Mouse (Mus musculus): ENCODE data around the gene Ppm1b. TPM values are rescaled to one million over a fixed set of nuclear protein-coding genes. Genes with fewer than 3 reads are reported as not detected.
"Not testable (repeated sequence)": the region's sequence is repeated elsewhere in the genome, so short reads cannot be mapped to it uniquely, and the experiment has no call there.

Ppm1b gene
- 100 to 1,000 TPM in 11 of 26 experiments, 10 to 100 TPM in 15; 73.5 to 237 (median 94.7) TPM for total RNA-seq (2018; cell fraction: chromatin; rRNA removed)
- 10 to 100 TPM; 37.1 to 63.5 (median 41.8) TPM for total RNA-seq (2018; cell fraction: cytosol; rRNA removed)
- 100 to 1,000 TPM in 4 of 26 experiments, 10 to 100 TPM in 22; 56.0 to 179 (median 72.0) TPM for total RNA-seq (2018; cell fraction: nucleus; rRNA removed)
- 21.6 to 28.9 TPM (median 27.6 TPM) in 3 replicates for polyA plus RNA-seq (2018)

DNA sequence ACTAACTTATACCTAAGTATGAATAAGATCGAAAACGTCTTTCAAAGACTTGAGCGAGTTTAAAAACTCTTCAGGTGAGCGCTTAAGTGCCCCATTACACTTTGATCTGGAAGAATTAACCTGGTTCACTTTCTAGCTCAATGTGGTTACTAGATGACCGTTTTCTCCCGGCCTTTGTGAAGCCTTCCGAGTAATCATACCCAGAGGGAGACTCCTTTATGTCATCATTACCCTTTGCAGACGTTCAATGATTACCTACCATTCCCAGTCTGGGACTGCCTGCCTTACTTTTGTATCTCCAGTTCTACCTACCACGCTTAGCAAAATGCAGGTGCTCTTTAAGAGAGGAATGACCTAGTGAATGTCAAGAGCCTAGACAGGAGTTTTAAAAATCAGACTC is at the start of gene Ppm1b:
Gene Ppm1b (plus strand): TSS at position 301 of the 400 bp plus-strand sequence.
- Histone ChIP-seq H3K27ac (peak within 1 kb of the TSS; percentile 66), H3K36me3 (ENCODE audit: inconsistent target) (no peaks in the 10 kb centered on the region), H3K4me3 (ENCODE audit: inconsistent target) (peak within 1 kb of the TSS; percentile 73), H3K79me2 (ENCODE audit: inconsistent target) (peaks cover 30% of the 10 kb centered on the region)
- WGBS (ENCODE audit: missing documents), result 35% methylated on average over 9 of the region's 9 CpGs

DNA sequence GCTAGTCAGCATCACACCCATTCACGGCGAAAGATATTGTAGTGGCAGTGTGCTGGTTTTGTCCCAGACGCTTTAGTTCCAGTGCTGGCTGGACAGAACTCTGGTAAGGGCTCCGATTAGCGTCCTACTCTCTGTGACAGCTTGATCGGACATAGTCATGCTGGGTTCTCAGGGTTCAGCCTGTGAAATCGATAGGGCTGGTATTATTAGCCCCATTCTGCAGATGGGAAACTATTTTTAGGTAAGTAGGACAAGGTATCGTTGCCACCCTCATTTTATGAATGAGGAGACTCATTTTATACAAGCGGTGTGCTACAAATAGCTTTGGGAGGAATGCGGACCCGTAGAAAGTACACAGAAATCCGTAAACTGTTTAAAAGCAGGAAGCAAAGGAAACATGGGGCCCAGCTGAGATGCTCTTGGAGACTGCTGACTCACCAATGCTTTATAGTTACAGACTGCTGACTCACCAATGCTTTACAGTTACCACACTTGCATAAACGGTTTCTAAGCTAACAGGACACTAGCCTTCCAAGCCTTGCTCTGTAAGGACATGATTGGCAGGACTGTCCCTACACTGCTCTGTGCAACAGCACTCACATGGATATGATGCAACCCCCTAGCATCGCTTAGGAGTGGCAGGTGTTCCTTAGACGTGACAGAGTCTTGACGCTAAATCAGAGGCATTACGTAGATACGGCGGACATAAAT is 34.7 kb upstream of the Ppm1b start:
- Histone ChIP-seq H3K27ac (no peak overlapping the region), H3K79me2 (ENCODE audit: inconsistent target) (no peaks in the 10 kb centered on the region), H3K36me3 (ENCODE audit: inconsistent target) (no peaks in the 10 kb centered on the region), H3K4me3 (ENCODE audit: inconsistent target) (no peak overlapping the region)
- 64% methylated on average over 18 of the region's 19 CpGs for WGBS (ENCODE audit: missing documents)

DNA sequence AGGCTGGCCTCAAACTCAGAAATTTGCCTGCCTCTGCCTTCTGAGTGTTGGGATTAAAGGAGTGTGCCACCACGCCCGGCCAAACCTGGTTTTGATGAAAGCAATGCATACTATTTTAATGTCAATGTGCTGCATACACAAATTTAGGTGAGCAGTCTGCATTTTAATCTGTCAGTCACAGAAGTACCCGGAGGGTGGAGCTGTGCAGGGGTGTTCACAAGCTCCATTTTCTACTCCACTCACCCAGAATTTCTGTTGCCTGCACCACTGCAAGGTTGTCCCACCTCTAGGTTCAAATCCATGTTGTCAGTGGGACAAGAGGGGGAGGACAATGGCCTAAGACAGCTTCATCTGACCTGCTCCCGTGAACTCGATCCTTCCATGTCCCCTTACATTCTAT is 31.8 kb upstream of the Ppm1b start:
- Histone ChIP-seq H3K36me3 (ENCODE audit: inconsistent target) (no peaks in the 10 kb centered on the region), H3K4me3 (ENCODE audit: inconsistent target) (no peak overlapping the region), H3K27ac (no peak overlapping the region), H3K79me2 (ENCODE audit: inconsistent target) (no peaks in the 10 kb centered on the region)
- 95% methylated on average over 5 of the region's 5 CpGs for WGBS (ENCODE audit: missing documents)

DNA sequence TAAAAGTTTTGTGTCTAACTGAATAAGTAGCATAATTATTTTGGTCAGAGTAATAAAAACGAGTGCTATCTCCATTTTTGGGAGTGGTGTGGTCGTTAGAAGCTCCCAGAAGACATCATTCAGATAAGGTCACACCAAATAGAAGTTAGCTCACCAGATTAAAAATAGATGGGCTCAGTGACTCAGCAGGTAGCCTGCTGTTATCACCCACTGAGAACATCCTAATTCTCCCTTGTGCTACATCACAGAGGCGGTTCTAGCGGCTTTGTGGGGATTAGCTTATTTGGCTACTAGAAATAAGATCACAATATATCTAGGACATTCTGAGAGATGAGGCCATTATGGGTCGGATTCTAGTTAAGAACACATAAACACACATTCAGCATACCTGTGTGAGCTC is 30.3 kb upstream of the Ppm1b start:
- WGBS (ENCODE audit: missing documents), result 86% methylated on average over 5 of the region's 5 CpGs
- Histone ChIP-seq H3K4me3 (ENCODE audit: inconsistent target) (no peak overlapping the region), H3K36me3 (ENCODE audit: inconsistent target) (no peaks in the 10 kb centered on the region), H3K79me2 (ENCODE audit: inconsistent target) (no peaks in the 10 kb centered on the region), H3K27ac (no peak overlapping the region)

DNA sequence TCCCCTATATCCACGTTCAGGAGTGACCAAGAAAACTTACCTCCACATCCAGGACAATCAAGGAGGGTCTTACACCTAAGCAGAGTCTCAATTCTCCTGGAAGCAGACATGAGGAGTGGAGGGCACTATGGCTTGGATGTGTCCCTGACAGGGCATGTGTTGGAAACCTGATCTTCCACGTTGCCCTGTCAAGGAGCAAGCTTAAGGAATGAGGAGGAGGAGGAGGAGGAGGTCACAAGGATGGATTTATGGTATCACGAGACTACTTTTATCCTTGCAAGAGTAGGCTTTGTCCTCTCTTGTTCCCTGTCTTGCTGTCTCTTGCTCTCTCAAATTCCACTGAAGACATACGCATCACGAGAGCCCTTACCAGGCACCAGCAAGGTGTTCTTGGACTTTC is 29.0 kb upstream of the Ppm1b start:
- no peaks in the 10 kb centered on the region for H3K36me3 ChIP-seq (ENCODE audit: inconsistent target)
- WGBS (ENCODE audit: missing documents), result 94% methylated on average over 4 of the region's 5 CpGs
- H3K4me3 ChIP-seq (ENCODE audit: inconsistent target), result no peak overlapping the region
- H3K79me2 ChIP-seq (ENCODE audit: inconsistent target), result no peaks in the 10 kb centered on the region
- no peak overlapping the region for H3K27ac ChIP-seq

DNA sequence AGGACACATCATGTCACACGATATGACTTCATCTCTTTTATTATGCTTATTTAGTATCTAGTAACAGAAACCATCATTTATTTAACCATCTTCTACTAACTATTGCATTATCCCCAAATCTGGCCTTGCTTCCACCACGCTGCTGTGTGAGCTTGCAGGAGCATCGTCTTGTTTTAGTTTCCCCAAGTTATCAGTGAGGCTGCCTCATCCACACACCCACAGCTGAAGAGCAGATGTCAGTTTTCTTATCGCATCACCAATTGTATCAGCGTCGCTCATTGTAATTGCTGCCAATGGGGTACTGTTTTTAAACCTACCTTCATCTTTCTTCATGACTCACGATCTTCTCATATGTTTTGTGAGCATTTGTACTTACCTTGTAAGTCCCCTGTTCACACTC is 23.6 kb upstream of the Ppm1b start:
- WGBS (ENCODE audit: missing documents), result 96% methylated on average over 7 of the region's 7 CpGs
- Histone ChIP-seq H3K4me3 (ENCODE audit: inconsistent target) (no peak overlapping the region), H3K27ac (no peak overlapping the region), H3K79me2 (ENCODE audit: inconsistent target) (no peaks in the 10 kb centered on the region), H3K36me3 (ENCODE audit: inconsistent target) (no peaks in the 10 kb centered on the region)

DNA sequence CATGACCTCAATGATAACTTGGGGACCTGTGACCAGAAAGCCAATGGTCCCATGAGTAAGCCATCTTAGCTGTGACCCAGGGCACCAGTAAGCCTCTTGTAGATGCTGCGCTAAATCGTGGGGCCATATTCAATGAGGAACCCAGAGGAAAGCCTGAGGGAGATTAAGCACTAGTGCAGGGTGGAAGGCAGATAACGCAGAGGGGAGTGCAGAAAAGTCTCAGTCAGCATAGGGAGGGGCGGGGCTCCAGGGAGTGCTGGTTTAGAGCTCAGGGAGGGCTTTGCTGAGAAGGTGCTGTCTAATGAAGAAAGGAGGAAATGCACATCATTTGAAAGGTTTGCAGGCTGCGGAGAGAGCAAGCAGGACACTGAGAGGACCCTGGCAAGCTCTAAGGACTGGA is 22.6 kb upstream of the Ppm1b start:
- no peaks in the 10 kb centered on the region for H3K79me2 ChIP-seq (ENCODE audit: inconsistent target)
- WGBS (ENCODE audit: missing documents), result 72% methylated on average over 5 of the region's 5 CpGs
- no peak overlapping the region for H3K27ac ChIP-seq
- no peaks in the 10 kb centered on the region for H3K36me3 ChIP-seq (ENCODE audit: inconsistent target)
- H3K4me3 ChIP-seq (ENCODE audit: inconsistent target), result no peak overlapping the region

DNA sequence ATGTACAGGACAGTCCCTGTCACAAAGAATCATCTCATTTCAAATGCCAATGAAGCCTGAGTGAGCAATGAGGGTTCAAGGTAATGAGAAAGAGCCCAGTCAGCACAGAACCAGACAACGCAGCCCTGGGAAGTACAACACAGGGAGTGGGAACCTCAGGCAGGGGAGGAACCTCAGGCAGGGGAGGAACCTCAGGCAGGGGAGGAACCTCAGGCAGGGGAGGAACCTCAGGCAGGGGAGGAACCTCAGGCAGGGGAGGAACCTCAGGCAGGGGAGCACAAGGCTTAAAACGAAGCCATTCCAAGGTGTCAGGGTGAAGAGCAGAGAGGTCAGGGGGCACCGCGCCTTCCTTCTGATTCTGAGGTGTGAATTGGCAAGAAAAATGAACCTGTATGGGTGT is 20.9 kb upstream of the Ppm1b start:
- not testable (repeated sequence) for H3K4me3 ChIP-seq (ENCODE audit: inconsistent target); H3K79me2 ChIP-seq (ENCODE audit: inconsistent target); H3K36me3 ChIP-seq (ENCODE audit: inconsistent target); H3K27ac ChIP-seq
- 59% methylated on average over 4 of the region's 4 CpGs for WGBS (ENCODE audit: missing documents)

DNA sequence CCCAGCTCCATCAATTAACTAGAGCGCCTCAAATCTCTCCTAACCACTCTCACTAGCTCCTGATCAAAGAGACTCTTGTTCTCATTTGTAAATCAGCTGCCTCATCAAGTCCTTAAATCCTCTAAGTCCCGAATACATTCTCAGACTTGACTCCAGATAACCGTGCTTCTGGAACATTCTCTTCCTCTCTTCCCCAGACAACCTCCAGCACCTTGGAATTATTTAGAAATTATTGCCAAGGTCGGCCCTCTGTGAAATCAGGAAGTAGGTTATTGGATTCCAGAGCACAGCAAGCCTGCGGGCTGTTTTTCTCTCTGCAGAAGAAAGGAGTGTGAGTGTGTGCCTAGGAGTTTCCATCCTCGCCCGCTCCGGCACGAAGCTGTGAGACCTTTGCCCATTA is 20.2 kb upstream of the Ppm1b start:
- no peak overlapping the region for H3K4me3 ChIP-seq (ENCODE audit: inconsistent target)
- H3K79me2 ChIP-seq (ENCODE audit: inconsistent target), result no peaks in the 10 kb centered on the region
- 84% methylated on average over 9 of the region's 9 CpGs for WGBS (ENCODE audit: missing documents)
- no peaks in the 10 kb centered on the region for H3K36me3 ChIP-seq (ENCODE audit: inconsistent target)
- H3K27ac ChIP-seq, result no peak overlapping the region

DNA sequence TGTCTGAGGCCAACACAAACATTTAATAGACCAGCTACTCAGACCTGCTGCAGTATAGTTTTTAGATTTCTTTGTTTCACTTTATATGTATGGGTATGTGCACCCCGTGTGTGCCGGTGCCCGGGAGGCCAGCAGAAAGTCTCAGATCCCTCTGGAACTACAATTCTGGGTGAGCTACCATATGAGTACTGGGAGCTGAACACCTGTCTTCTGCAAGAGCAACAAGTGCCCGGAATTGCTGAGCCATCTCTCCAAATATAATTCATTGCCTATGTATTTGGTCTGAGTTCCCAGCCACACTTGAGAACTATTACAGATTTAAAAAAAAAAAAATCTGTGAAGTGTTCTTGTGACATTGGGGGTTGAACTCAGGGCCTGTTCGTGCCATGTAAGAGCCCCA is 19.7 kb upstream of the Ppm1b start:
- Histone ChIP-seq H3K79me2 (ENCODE audit: inconsistent target) (no peaks in the 10 kb centered on the region), H3K36me3 (ENCODE audit: inconsistent target) (no peaks in the 10 kb centered on the region), H3K4me3 (ENCODE audit: inconsistent target) (no peak overlapping the region), H3K27ac (no peak overlapping the region)
- 100% methylated on average over 5 of the region's 5 CpGs for WGBS (ENCODE audit: missing documents)

DNA sequence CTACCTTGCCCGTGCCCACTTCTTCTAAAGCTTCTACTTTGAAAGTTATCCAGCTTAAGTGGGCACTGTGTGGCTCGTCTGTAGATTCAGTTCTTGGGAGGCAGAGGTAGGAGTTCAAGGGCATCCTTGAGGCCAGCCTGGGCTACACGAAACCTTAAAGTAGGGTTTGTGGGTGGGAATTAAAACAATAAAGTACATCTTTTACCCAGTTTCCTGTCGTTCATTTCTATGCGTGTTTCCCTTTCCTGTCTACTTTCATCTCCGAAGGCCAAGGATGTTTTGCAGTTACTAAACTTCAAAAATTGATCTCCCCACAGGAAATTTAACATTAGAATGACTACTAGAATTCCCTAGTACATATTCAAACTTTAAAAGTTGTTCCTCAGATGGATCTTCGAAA is 19.3 kb upstream of the Ppm1b start:
- H3K79me2 ChIP-seq (ENCODE audit: inconsistent target), result no peaks in the 10 kb centered on the region
- no peaks in the 10 kb centered on the region for H3K36me3 ChIP-seq (ENCODE audit: inconsistent target)
- 83% methylated on average over 7 of the region's 7 CpGs for WGBS (ENCODE audit: missing documents)
- no peak overlapping the region for H3K27ac ChIP-seq
- H3K4me3 ChIP-seq (ENCODE audit: inconsistent target), result no peak overlapping the region

DNA sequence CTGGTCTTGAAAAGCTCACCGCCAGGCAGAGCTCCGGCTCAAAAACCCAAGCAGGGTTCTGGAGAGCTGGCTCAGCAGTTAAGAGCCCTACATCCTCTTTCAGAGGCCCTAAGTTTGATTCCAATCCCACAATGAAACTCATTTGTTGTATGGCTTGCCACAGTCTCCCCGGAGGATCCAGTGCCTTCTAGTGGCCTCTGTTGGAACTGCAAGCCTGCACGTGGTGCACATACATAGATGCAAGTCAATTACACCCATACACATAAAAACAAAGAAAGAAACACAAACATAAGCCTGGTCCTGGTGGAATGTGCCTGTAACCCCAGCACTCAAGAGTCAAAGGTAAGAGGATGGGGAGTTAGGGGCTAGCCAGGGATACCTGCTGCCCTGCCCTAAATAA is 18.3 kb upstream of the Ppm1b start:
- Histone ChIP-seq H3K4me3 (ENCODE audit: inconsistent target) (no peak overlapping the region), H3K79me2 (ENCODE audit: inconsistent target) (no peaks in the 10 kb centered on the region), H3K27ac (no peak overlapping the region), H3K36me3 (ENCODE audit: inconsistent target) (no peaks in the 10 kb centered on the region)
- 90% methylated on average over 4 of the region's 4 CpGs for WGBS (ENCODE audit: missing documents)

DNA sequence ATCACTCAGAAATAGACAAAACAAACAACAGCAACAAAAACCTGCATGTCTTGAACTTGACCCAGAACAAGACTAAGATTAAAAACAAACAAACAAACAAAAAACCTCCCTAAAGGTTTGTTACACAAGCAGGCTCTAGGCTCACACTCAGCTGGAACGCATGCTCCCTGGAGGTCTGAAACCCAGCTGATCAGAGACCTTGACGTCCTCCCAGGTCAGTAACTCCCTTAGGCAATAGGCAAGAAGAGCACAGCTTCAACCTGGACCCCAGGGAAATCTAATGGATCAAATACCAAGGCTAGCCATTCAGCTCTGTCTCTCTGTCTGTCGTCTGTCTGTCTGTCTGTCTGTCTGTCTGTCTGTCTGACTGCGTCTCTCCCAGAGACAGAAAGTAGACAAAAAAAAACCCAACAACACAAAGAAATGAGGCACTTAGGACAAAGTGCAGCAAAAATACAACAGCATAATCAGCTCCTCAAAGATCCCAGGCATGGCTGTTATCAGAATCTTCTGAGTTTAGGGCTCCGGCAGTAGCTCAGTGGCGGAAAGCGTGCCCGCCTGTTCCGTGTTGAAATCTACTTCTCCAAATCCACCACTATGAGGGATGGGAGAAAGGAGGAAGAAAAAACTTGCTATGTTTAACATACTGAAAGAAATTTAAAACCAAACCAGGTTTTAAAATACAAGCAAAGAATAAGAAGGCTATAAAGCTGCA is 16.4 kb upstream of the Ppm1b start:
- 84% methylated on average over 9 of the region's 9 CpGs for WGBS (ENCODE audit: missing documents)
- Histone ChIP-seq H3K36me3 (ENCODE audit: inconsistent target) (no peaks in the 10 kb centered on the region), H3K27ac (no peak overlapping the region), H3K79me2 (ENCODE audit: inconsistent target) (no peaks in the 10 kb centered on the region), H3K4me3 (ENCODE audit: inconsistent target) (no peak overlapping the region)

DNA sequence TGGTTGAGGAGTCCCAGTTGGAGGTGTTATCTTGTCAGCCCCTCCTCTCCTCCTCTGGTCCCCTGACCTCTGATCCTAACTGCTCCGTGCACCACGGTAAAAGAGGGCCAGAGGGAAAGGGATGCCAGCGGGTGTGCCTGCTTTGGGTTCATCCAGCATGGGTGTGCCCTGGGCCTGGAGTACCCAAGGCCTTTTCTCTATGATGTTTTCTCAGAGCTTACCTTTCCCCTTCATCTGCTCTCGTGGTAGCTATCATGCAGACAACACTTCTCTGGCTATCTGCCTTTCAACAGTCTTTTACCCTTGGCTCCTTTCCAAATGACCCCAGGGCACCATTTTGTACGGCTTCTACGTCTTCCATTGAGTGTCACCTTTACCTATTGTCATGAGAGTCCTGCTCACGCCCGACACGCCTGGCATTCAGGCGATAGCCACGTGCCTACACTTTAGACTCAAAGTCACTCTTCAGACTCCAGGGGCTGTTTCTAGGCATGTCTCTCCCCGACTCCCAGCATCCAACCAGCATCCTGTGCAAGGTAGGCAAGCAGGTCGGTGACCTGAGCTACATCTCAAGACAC is 15.2 kb upstream of the Ppm1b start:
- Histone ChIP-seq H3K4me3 (ENCODE audit: inconsistent target) (no peak overlapping the region), H3K79me2 (ENCODE audit: inconsistent target) (no peaks in the 10 kb centered on the region), H3K27ac (no peak overlapping the region), H3K36me3 (ENCODE audit: inconsistent target) (no peaks in the 10 kb centered on the region)
- 94% methylated on average over 12 of the region's 13 CpGs for WGBS (ENCODE audit: missing documents)
